Mouse (Mus musculus) hindlimb bud, embryonic 11.5 days (tissue): ENCODE measurements around the gene Serpina1a.
"Not testable (repeated sequence)": the region's sequence is repeated elsewhere in the genome, so short reads cannot be mapped to it uniquely, and the experiment has no call there.

ENCODE experiments used
- DNase-seq: peaks from one replicate; pipeline ENCODE4 v3.0.0-alpha.2; 2012; ENCODE audit warnings: low read depth, low spot score; ENCODE audit errors: extremely low spot score

Gene Serpina1a

DNA sequence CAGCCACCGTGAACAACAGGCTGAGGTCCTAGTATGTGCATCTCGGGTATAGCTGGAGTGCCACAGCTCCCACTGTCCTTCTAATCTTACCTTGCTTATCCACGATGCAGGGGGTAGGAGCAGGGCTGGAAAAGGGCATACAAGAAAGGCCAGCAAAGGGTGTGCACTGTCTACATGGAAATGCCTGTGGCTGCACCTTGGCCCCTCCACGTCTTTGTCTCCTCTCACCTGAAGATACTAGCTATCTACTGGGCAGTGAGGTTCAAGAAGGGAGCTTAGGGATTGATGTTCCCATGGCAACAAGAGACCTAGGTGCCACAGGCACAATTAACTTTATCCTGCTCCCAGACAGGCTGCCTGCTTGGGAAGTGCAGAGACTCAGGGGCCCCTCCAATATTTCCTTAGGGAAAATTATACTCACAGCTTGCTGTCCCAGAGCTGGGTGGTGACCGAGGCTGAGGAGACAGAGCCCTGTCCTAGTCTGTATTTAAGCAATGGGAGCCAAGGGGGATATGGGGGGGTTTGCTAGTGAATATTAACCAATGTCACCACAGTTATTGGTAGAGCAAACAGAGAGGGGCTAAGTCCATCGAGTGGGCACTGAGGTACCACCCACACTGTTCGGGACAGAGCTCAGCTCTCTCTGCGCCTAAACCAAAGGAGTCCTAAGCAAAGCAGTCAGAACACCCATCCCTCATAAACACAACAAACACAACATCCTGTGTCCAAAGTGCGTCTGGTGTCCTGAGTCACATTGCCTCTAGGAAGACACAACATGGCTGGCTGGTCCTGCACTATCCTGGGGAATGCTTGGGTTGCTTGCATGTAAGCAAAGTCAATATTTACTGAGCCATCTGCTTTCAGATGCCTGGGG lies at the start of gene Serpina1a:
Gene Serpina1a, minus strand, starts transcription at position 462 of the 874 bp plus-strand sequence.
- not testable (repeated sequence) for DNase-seq

DNA sequence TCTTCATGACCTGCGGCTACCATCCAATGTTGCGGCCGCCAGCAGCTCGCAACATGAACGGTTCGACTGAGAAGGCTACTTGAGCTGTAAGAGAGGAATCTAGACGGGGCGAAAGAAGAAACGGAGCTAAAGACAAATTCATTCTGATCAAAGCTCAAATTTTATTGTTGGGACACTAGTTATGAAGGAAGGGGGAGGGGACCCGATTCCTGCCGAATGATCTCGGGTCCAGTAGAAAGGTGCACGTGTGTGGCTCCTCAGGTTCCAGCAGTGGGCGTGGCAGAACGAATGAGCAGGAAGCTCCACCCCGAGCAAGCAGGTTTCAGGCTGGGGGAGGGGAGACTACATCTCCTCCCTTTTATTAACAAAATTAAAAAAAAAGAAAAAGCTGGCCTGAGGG lies 45.8 kb upstream of the Serpina1a start:
- DNase-seq: not testable (repeated sequence)

DNA sequence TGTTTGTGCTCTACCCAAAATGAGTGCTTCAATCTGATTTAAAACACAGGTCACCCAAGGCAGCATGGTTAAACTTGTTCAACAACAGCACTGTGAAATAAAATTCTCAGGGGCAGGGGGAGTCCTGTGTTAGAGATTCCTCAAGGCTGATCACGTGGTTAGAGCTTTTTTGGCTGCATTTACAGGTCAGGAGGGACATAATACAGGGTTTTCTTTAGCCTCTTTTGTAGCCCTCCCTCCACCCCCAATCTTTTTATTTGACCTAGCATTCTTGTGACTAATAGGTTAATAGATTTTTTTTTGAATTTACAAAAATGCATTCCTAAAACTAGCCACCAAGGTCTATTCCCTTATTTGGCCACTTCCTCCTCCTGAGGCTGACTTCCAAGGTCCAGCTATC lies 44.4 kb upstream of the Serpina1a start:
- DNase-seq: not testable (repeated sequence)

DNA sequence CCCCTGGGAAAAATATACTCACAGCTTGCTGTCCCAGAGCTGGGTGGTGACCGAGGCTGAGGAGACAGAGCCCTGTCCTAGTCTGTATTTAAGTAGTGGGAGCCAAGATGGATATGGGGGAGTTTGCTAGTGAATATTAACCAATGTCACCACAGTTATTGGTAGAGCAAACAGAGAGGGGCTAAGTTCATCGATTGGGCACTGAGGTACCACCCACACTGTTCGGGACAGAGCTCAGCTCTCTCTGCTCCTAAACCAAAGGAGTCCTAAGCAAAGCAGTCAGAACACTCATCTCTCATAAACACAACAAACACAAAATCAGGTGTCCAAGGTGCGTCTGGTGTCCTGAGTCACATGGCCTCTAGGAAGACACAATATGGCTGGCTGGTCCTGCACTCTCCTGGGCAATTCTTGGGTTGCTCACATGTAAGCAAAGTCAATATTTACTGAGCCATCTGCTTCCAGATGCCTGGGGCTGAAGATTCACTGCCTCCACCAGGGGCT lies 41.5 kb upstream of the Serpina1a start, which contains the start of gene Serpina1c:
Gene Serpina1c, minus strand, starts transcription at position 51 of the 504 bp plus-strand sequence.
- DNase-seq: not testable (repeated sequence)

DNA sequence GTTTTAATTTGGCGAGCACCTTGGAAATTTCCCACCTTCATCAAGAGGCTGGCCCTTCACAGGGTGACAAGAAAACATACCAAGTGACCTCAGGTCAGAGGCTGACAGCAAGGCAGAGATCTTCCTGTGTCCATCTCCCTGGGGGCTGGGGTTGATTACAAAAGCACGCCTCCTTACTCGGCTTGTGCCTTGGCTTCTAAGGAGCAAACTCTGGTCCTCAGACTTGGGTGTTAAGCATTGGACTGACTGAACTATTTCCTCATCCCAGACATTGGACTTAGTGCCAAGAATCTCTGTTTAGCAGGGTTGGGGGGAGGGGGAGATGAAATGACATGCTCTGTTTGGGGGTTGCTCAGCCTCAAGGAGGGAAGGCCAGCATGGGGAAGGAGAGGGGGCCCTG lies 38.6 kb upstream of the Serpina1a start:
- not testable (repeated sequence) for DNase-seq

DNA sequence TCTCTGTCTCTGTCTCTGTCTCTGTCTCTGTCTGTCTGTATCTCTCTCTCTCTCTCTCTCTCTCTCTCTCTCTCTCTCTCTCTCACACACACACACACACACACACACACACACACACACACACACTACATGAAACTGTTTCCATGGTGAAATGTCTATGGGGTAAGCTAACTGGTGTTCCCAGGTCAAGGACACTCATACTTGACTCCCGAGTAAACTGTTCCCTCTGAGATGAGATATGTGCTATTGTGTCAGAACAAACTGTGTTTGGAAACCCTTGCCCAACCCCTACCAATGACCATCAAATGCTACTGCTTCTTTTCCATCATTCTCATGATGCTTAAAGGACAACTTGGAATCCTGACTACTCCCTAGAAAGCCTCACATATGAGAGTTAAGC lies 3.5 kb upstream of the Serpina1a start:
- DNase-seq: not testable (repeated sequence)

DNA sequence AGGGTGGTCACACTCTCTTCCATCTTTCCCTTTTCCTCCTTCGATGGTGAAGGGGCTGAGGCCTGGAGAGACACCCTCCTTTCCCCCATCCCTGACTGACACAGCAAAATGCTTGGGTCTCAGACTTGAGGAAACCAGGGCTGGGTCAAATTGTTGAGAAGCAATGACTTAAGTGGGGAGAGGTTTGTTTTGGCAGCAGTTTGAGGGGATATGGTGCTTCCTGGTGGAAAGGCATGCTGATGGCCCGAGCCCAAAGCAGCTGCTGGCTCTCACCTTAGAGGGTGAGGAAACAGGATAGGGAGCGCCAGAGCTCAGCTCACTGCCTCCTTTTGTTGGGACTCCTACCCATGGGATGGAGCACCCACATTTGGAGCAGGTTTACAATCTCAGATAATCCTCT lies 2.4 kb downstream of the Serpina1a start:
- DNase-seq: no peak

DNA sequence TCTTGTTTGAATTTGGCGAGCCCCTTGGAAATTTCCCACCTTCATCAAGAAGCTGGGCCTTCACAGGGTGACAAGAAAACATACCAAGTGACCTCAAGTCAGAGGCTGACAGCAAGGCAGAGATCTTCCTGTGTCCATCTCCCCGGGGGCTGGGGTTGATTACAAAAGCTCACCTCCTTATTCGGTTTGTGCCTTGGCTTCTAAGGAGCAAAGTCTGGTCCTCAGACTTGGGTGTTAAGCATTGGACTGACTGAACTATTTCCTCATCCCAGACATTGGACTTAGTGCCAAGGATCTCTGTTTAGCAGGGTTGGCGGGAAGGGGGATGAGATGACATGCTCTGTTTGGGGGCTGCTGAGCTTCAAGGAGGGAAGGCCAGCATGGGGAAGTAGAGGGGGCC lies 2.8 kb downstream of the Serpina1a start:
- DNase-seq: not testable (repeated sequence)

DNA sequence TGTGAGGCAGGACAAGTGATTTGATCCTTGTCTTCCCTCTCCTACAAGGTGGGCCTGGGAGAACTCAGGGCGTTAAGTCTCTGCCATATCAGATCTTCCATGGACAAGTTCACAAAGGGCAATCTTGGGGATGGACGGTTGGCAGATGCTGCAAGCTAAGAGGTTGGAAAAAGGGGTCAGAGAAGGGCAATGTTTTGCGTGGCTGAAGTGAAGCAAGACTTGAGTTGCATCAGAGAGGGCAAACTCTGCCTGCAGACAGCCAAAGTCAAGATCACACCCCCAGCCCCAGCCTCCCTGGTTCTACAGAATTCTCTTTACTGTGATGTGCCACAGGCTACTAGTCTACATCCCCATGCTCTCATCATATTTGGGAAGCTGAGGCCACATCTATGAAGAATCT lies 3.8 kb downstream of the Serpina1a start:
- not testable (repeated sequence) for DNase-seq

DNA sequence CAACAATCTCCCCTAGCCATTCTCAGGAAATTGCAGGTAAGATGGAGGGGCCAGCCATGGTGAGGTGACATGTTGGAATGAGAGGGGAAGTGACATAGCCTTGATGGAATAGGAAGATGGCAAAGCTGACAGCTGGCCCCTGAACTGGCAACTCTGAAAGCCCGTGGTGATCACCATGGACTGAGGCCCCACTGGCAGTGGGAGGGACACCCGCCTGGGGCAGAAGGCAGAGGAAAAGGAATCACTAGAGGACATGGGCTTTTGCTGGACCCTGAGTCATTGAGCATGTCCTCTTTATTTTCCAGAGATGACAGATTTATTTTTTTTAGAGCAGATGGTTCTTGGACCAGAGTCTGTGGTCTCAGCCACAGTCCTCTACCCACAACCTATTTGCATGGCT lies 10.3 kb downstream of the Serpina1a start:
- DNase-seq: not testable (repeated sequence)

DNA sequence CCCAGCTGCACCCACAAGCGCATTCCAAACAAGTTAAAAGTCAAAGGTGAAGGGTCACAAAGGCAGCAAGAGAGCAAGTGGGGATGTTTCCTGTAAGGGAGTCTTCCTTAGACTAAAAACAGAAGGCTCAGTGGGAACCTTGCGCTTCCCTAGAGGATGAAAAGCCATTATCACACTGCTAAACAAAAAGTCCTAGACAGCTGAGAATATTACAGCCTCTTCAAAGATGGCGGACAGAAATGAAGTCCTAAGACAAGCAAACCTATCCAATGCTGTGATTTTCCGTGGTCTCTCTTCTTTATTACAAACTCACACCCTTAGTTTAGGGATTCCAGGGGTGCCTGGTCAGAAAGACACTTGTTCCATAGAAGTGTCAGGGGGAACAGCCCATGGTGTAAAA lies 33.1 kb downstream of the Serpina1a start, which contains the start of gene Serpina1b:
Gene Serpina1b, minus strand, starts transcription at position 101 of the 400 bp plus-strand sequence.
- DNase-seq: not testable (repeated sequence)

DNA sequence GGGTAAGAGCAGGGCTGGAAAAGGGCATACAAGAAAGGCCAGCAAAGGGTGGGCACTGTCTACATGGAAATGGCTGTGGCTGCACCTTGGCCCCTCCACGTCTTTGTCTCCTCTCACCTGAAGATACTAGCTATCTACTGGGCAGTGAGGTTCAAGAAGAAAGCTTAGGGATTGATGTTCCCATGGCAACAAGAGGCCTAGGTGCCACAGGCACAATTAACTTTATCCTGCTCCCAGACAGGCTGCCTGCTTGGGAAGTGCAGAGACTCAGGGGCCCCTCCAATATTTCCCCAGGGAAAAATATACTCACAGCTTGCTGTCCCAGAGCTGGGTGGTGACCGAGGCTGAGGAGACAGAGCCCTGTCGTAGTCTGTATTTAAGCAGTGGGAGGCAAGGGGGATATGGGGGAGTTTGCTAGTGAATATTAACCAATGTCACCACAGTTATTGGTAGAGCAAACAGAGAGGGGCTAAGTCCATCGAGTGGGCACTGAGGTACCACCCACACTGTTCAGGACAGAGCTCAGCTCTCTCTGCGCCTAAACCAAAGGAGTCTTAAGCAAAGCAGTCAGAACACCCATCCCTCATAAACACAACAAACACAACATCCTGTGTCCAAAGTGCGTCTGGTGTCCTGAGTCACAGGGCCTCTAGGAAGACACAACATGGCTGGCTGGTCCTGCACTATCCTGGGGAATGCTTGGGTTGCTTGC lies 35.5 kb downstream of the Serpina1a start:
- DNase-seq: not testable (repeated sequence)

DNA sequence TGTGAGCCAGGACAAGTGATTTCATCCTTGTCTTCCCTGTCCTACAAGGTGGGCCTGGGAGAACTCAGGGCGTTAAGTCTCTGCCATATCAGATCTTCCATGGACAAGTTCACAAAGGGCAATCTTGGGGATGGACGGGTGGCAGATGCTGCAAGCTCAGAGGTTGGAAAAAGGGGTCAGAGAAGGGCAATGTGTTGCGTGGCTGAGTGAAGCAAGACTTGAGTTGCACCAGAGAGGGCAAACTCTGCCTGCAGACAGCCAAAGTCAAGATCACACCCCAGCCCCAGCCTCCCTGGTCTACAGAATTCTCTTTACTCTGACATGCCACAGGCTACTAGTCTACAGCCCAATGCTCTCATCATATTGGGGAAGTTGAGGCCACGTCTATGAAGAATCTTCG lies 39.5 kb downstream of the Serpina1a start:
- not testable (repeated sequence) for DNase-seq
